Mouse (Mus musculus) limb, embryonic 14.5 days (tissue): ENCODE measurements around the gene Msh3. TPM values are rescaled to one million over a fixed set of nuclear protein-coding genes. Genes with fewer than 3 reads are reported as not detected.

Experiments used
- ATAC-seq: fragments of 200-750 bp; cut with Nextera tagmentation; 2 replicates; pipeline ENCODE4 v1.8.0; 2017; ENCODE audit warnings: low read depth, moderate number of reproducible peaks, moderate TSS enrichment; ENCODE audit not compliant: low FRiP score
- DNase-seq: peaks from one replicate; pipeline ENCODE4 v3.0.0-alpha.2; 2015; ENCODE audit warnings: low spot score
- H3K27ac ChIP-seq: fragments of 300-500 bp; sonication (generic); replicated peaks from 2 replicates; pipeline ENCODE4 v1.5.1; 2014; ENCODE audit warnings: low read depth, mild to moderate bottlenecking, low read length, moderate library complexity, mixed read lengths
- H3K27me3 ChIP-seq: fragments of 300-500 bp; sonication (generic); 2 replicates; pipeline ENCODE4 v1.6.1; 2014; ENCODE audit warnings: low read length, mixed read lengths; ENCODE audit not compliant: control insufficient read depth, insufficient read depth
- H3K36me3 ChIP-seq: fragments of 300-500 bp; sonication (generic); 2 replicates; pipeline ENCODE4 v1.6.1; 2014; ENCODE audit warnings: mild to moderate bottlenecking, low read length, moderate library complexity, mixed read lengths; ENCODE audit not compliant: control insufficient read depth, insufficient read depth
- H3K4me1 ChIP-seq: fragments of 300-500 bp; sonication (generic); 2 replicates; pipeline ENCODE4 v1.6.1; 2014; ENCODE audit warnings: antibody characterized with exemption, low read length, mixed read lengths; ENCODE audit not compliant: control insufficient read depth, insufficient read depth
- H3K4me2 ChIP-seq: fragments of 300-500 bp; sonication (generic); replicated peaks from 2 replicates; pipeline ENCODE4 v1.6.1; 2014; ENCODE audit warnings: low read depth, mild to moderate bottlenecking, low read length, moderate library complexity; ENCODE audit not compliant: severe bottlenecking
- H3K4me3 ChIP-seq: fragments of 300-500 bp; sonication (generic); replicated peaks from 2 replicates; pipeline ENCODE4 v1.5.1; 2014; ENCODE audit warnings: low read length
- H3K9ac ChIP-seq: fragments of 300-500 bp; sonication (generic); 2 replicates; pipeline ENCODE4 v1.6.1; 2014; ENCODE audit warnings: mild to moderate bottlenecking, low read depth, low read length, moderate library complexity; ENCODE audit not compliant: severe bottlenecking
- H3K9me3 ChIP-seq: fragments of 300-500 bp; sonication (generic); 2 replicates; pipeline ENCODE4 v1.6.1; 2016; ENCODE audit warnings: low read length; ENCODE audit not compliant: control insufficient read depth
- POLR2A ChIP-seq: fragments of 200-500 bp; IDR thresholded peaks from 2 replicates; pipeline ENCODE4 v1.8.0; 2012; ENCODE audit warnings: inconsistent platforms, mild to moderate bottlenecking, moderate library complexity, borderline replicate concordance; ENCODE audit not compliant: insufficient read depth, insufficient read length; ENCODE audit errors: extremely low read depth
- WGBS: fragments of 180-500 bp; shearing (Covaris S2); extraction: QIAGEN DNeasy Blood & Tissue Kit; methylation state at CpG from one replicate; pipeline ENCODE4 v1.1.7; 2014; 5-methylcytosine and 5-hydroxymethylcytosine counted together
- polyA plus RNA-seq, 2 experiments: library from polyadenylated mRNA; depleted of rRNA in 1 of 2; stranded (reverse) in 1 of 2; unstranded in 1 of 2; fragments of >200 nt; fragmentation: Nextera tagmentation in 1 of 2; extraction: Ambion mirVana in 1 of 2; gene quantifications; 2 replicates each; pipeline versions ENCODE4 v1.2.1 to v1.2.3; 2012 to 2014

Msh3 gene
- polyA plus RNA-seq, 2 experiments: 25.2 to 26.2 TPM

GRCm38 (mm10) chr13:92253850-92254249, 101.0 kb downstream of the Msh3 start:
- no peak for TF ChIP-seq POLR2A
- WGBS: 95% methylated on average over 5 of the region's 5 CpGs

GRCm38 (mm10) chr13:92252331-92252730, 102.5 kb downstream of the Msh3 start:
- Histone ChIP-seq H3K9me3 (no peaks in the 10 kb centered on the region), H3K36me3 (peaks cover 18% of the 10 kb centered on the region), H3K27ac (no peak overlapping the region), H3K4me3 (no peak overlapping the region), H3K4me1 (no peaks in the 10 kb centered on the region), H3K27me3 (no peaks in the 10 kb centered on the region), H3K9ac (no peak overlapping the region), H3K4me2 (no peak overlapping the region)
- no peak for TF ChIP-seq POLR2A
- DNase-seq: no peak
- no peak for ATAC-seq

More at GRCm38 (mm10) chr13:92253850-92254249, 101.0 kb downstream of the Msh3 start:
- no peak overlapping the region for H3K9ac ChIP-seq
- peaks cover 13% of the 10 kb centered on the region for H3K36me3 ChIP-seq
- no peak overlapping the region for H3K4me3 ChIP-seq
- H3K9me3 ChIP-seq: no peaks in the 10 kb centered on the region
- H3K27ac ChIP-seq: no peak overlapping the region
- ATAC-seq: no peak
- H3K4me1 ChIP-seq: no peaks in the 10 kb centered on the region
- H3K27me3 ChIP-seq: no peaks in the 10 kb centered on the region
- DNase-seq: no peak
- no peak overlapping the region for H3K4me2 ChIP-seq

- no peak overlapping the region for H3K27ac ChIP-seq
- H3K4me2 ChIP-seq: no peak overlapping the region
- no peaks in the 10 kb centered on the region for H3K4me1 ChIP-seq
- no peaks in the 10 kb centered on the region for H3K9me3 ChIP-seq
- TF ChIP-seq POLR2A: no peak
- no peak overlapping the region for H3K4me3 ChIP-seq
- ATAC-seq (no peak), DNase-seq (no peak)
- no peaks in the 10 kb centered on the region for H3K27me3 ChIP-seq
- H3K36me3 ChIP-seq: peaks cover 11% of the 10 kb centered on the region; the same call in 1 of the 2 replicates
- no peak overlapping the region for H3K9ac ChIP-seq
- WGBS: 89% methylated on average over 2 of the region's 2 CpGs
These were observed 107.2 kb downstream of the Msh3 start for GRCm38 (mm10) chr13:92247576-92247975.

- H3K4me3 ChIP-seq: no peak overlapping the region
- no peaks in the 10 kb centered on the region for H3K27me3 ChIP-seq
- H3K4me1 ChIP-seq: no peaks in the 10 kb centered on the region
- H3K36me3 ChIP-seq: peaks cover 8% of the 10 kb centered on the region; the same call in 1 of the 2 replicates
- DNase-seq (no peak), ATAC-seq (no peak)
- no peak for TF ChIP-seq POLR2A
- H3K9me3 ChIP-seq: no peaks in the 10 kb centered on the region
- H3K27ac ChIP-seq: no peak overlapping the region
- H3K4me2 ChIP-seq: no peak overlapping the region
- 88% methylated on average over 5 of the region's 5 CpGs for WGBS
- no peak overlapping the region for H3K9ac ChIP-seq
These were observed 107.8 kb downstream of the Msh3 start for GRCm38 (mm10) chr13:92246966-92247365.

- Histone ChIP-seq H3K27me3 (no peaks in the 10 kb centered on the region), H3K9me3 (no peaks in the 10 kb centered on the region), H3K27ac (no peak overlapping the region), H3K36me3 (peaks cover 8% of the 10 kb centered on the region; the same call in 1 of the 2 replicates), H3K4me1 (no peaks in the 10 kb centered on the region), H3K4me2 (no peak overlapping the region), H3K9ac (no peak overlapping the region), H3K4me3 (no peak overlapping the region)
- ATAC-seq: no peak
- TF ChIP-seq POLR2A: no peak
- DNase-seq: no peak
- WGBS: 91% methylated on average over 2 of the region's 2 CpGs
These were observed 110.1 kb downstream of the Msh3 start for GRCm38 (mm10) chr13:92244731-92245130.

GRCm38 (mm10) chr13:92241426-92241825, 113.4 kb downstream of the Msh3 start:
- TF ChIP-seq POLR2A: no peak
- H3K4me1 ChIP-seq: no peaks in the 10 kb centered on the region
- peak; percentile 14 for DNase-seq
- no peaks in the 10 kb centered on the region for H3K9me3 ChIP-seq
- H3K4me3 ChIP-seq: no peak overlapping the region
- H3K4me2 ChIP-seq: no peak overlapping the region
- no peak overlapping the region for H3K27ac ChIP-seq
- ATAC-seq: no peak
- H3K27me3 ChIP-seq: no peaks in the 10 kb centered on the region
- 76% methylated on average over 4 of the region's 4 CpGs for WGBS
- H3K9ac ChIP-seq: no peak overlapping the region
- H3K36me3 ChIP-seq: no peaks in the 10 kb centered on the region
